Mouse (Mus musculus): ENCODE data around the gene Cntnap2.

The Cntnap2 gene

GRCm38 (mm10) chr6:47329212-47329611 lies 2270.1 kb downstream of the Cntnap2 start:
- peak; percentile 96 for TF ChIP-seq GATA4 (IDR thresholded peaks at IDR 0.05; ENCODE audit: insufficient replicate concordance, low read length)

- TF ChIP-seq GATA4 (IDR thresholded peaks at IDR 0.05; ENCODE audit: insufficient replicate concordance, low read length), result no peak
Observed at GRCm38 (mm10) chr6:47333016-47333415, 2273.9 kb downstream of the Cntnap2 start.

GRCm38 (mm10) chr6:47334377-47334776 lies 2275.2 kb downstream of the Cntnap2 start:
- no peak for TF ChIP-seq GATA4 (IDR thresholded peaks at IDR 0.05; ENCODE audit: insufficient replicate concordance, low read length)

- no peak for TF ChIP-seq GATA4 (IDR thresholded peaks at IDR 0.05; ENCODE audit: insufficient replicate concordance, low read length)
Observed at GRCm38 (mm10) chr6:47337300-47337699, 2278.1 kb downstream of the Cntnap2 start.

- peak; percentile 65; the same call in 1 of the 2 replicates for TF ChIP-seq GATA4 (IDR thresholded peaks at IDR 0.05; ENCODE audit: insufficient replicate concordance, low read length)
Observed at GRCm38 (mm10) chr6:47338113-47338512, 2279.0 kb downstream of the Cntnap2 start.

- TF ChIP-seq GATA4 (IDR thresholded peaks at IDR 0.05; ENCODE audit: insufficient replicate concordance, low read length), result no peak
Observed at GRCm38 (mm10) chr6:47340813-47341502, 2281.8 kb downstream of the Cntnap2 start.

GRCm38 (mm10) chr6:47341503-47341884 lies 2282.3 kb downstream of the Cntnap2 start:
- no peak for TF ChIP-seq GATA4 (IDR thresholded peaks at IDR 0.05; ENCODE audit: insufficient replicate concordance, low read length)

- no peak for TF ChIP-seq GATA4 (IDR thresholded peaks at IDR 0.05; ENCODE audit: insufficient replicate concordance, low read length)
Observed at GRCm38 (mm10) chr6:47343245-47343644, 2284.1 kb downstream of the Cntnap2 start.

- no peak for TF ChIP-seq GATA4 (IDR thresholded peaks at IDR 0.05; ENCODE audit: insufficient replicate concordance, low read length)
Observed at GRCm38 (mm10) chr6:47344696-47345095, 2285.5 kb downstream of the Cntnap2 start.

- TF ChIP-seq GATA4 (IDR thresholded peaks at IDR 0.05; ENCODE audit: insufficient replicate concordance, low read length), result no peak
Observed at GRCm38 (mm10) chr6:47350100-47350690, 2291.0 kb downstream of the Cntnap2 start.
